Mouse (Mus musculus) midbrain, embryonic 10.5 days (tissue): ENCODE measurements around the gene Maml3. TPM values are rescaled to one million over a fixed set of nuclear protein-coding genes. Genes with fewer than 3 reads are reported as not detected.

Source experiments
- DNase-seq: peaks from one replicate; pipeline ENCODE4 v3.0.0-alpha.2; 2017; ENCODE audit warnings: low spot score
- H3K27ac ChIP-seq: fragments of 300-500 bp; sonication (generic); replicated peaks from 2 replicates; pipeline ENCODE4 v1.5.1; 2016; ENCODE audit warnings: mild to moderate bottlenecking
- H3K27me3 ChIP-seq: fragments of 300-500 bp; sonication (generic); 2 replicates; pipeline ENCODE4 v1.6.1; 2016; ENCODE audit warnings: low read depth, mild to moderate bottlenecking; ENCODE audit not compliant: poor library complexity, severe bottlenecking
- H3K36me3 ChIP-seq: fragments of 300-500 bp; sonication (generic); 2 replicates; pipeline ENCODE4 v1.6.1; 2016; ENCODE audit warnings: mild to moderate bottlenecking, moderate library complexity
- H3K4me1 ChIP-seq: fragments of 300-500 bp; sonication (generic); 2 replicates; pipeline ENCODE4 v1.6.1; 2016
- H3K4me3 ChIP-seq: fragments of 300-500 bp; sonication (generic); 2 replicates; pipeline ENCODE4 v1.5.1; 2016; ENCODE audit warnings: mild to moderate bottlenecking, moderate library complexity
- H3K9me3 ChIP-seq: fragments of 300-500 bp; sonication (generic); replicated peaks from 2 replicates; pipeline ENCODE4 v1.6.1; 2016; ENCODE audit warnings: mild to moderate bottlenecking
- WGBS: fragments of 180-500 bp; shearing (Covaris S2); methylation state at CpG from one replicate; pipeline ENCODE4 v1.1.7; 2016; 5-methylcytosine and 5-hydroxymethylcytosine counted together
- polyA plus RNA-seq: library from polyadenylated mRNA; unstranded; fragments of >200 nt; fragmentation: Nextera tagmentation; extraction: Ambion mirVana; gene quantifications from 2 replicates; pipeline ENCODE4 v1.2.1, GENCODE M21; 2016

Maml3 gene
- polyA plus RNA-seq, 1 experiment from 2014 or later = 5.4 TPM

DNA sequence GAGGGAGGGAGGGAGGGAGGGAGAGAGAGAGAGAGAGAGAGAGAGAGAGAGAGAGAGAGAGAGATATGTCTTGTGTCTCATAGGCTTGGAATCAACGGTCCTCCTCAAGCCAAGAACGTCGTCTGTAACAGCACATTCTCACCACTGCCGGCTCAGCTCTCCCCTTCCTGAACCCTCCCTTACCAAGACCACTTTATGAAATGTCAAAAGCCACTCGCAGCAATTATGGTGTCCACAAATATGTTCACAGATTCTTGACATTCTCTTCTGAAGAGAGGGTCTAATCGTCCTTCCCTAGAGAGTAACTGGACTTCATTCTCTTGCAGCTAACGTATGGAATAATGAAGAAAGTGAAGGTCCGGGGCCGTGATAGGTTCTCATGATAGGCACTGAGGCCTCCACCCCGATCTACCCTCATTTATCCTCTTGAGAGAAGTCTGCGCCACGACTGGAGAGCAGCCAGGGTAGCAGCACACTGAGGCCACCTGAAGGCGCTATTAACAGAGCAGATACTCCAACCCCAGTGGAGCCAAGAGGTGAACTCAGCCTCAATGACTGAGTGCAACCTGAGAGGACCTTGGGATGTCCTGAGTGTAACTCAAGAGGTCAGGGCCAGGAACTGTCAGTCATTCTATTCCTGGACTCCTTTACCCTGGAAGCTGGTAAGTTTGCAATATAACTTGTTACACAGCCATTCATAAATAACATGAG, 264.6 kb downstream of the Maml3 start:
- Histone ChIP-seq H3K27ac (no peak overlapping the region), H3K27me3 (no peaks in the 10 kb centered on the region), H3K4me1 (peaks cover 10% of the 10 kb centered on the region; the same call in 1 of the 2 replicates), H3K4me3 (no peak overlapping the region), H3K36me3 (no peaks in the 10 kb centered on the region), H3K9me3 (no peaks in the 10 kb centered on the region)
- DNase-seq = no peak
- WGBS = 91% methylated on average over 13 of the region's 13 CpGs

DNA sequence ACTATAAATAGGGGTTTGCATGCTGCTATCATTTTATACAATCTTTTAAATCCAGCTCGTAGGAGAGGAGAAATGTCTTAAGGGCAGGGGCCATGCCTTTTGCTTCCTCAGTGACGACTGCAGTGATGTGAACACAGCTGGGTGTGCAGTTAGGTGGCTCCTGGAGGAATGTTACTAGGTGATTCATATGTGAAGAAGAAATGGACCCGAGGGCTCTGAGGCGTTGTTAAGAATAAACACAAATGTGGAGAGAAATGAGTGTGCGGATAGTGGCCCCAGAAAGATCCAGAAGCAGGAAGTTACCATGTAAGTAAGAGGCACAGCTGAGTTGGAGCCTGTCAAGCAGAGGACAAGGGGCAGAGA, 265.5 kb downstream of the Maml3 start:
- 88% methylated on average over 5 of the region's 5 CpGs for WGBS
- H3K36me3 ChIP-seq = 0 out of 2 replicates have a peak, but pooled peaks cover 2% of the 10 kb centered on the region
- no peaks in the 10 kb centered on the region for H3K9me3 ChIP-seq
- no peak overlapping the region for H3K27ac ChIP-seq
- H3K4me1 ChIP-seq = peaks cover 10% of the 10 kb centered on the region; the same call in 1 of the 2 replicates
- DNase-seq = no peak
- no peaks in the 10 kb centered on the region for H3K27me3 ChIP-seq
- H3K4me3 ChIP-seq = no peak overlapping the region

DNA sequence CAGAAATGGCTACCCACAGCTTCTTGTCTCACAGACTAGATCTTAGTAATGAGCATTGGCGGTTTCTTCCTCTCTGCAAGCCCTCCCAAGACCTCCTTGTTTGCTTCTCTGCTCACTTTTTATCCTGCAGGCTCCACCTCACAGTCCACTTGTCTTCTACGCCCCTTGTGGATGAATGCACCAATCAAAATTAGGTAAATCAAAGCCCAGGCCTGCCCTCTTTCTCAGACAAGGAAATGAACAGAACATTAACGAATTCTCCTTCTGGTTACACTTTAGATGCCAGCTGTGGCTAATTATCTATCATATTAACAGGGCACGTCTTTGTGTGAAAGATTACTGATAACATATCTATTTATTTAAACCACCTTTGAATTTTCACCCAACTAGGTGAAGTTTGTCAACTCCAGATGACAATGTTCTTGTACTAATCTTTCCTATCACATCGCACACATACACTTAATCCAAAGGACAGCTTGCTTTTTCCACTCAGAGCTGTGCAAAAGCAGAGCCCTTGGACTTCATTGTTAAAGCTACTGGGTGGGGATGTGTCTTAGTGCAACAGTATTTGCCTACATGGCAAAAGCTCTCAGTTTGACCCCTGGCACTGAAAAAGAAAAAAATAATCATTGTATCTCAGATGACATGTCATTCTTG, 266.1 kb downstream of the Maml3 start:
- H3K36me3 ChIP-seq = 0 out of 2 replicates have a peak, but pooled peaks cover 4% of the 10 kb centered on the region
- H3K27ac ChIP-seq = no peak overlapping the region
- peaks cover 10% of the 10 kb centered on the region; the same call in 1 of the 2 replicates for H3K4me1 ChIP-seq
- H3K9me3 ChIP-seq = no peaks in the 10 kb centered on the region
- no peak overlapping the region for H3K4me3 ChIP-seq
- DNase-seq = no peak
- H3K27me3 ChIP-seq = no peaks in the 10 kb centered on the region
- 86% methylated on average over 5 of the region's 5 CpGs for WGBS

DNA sequence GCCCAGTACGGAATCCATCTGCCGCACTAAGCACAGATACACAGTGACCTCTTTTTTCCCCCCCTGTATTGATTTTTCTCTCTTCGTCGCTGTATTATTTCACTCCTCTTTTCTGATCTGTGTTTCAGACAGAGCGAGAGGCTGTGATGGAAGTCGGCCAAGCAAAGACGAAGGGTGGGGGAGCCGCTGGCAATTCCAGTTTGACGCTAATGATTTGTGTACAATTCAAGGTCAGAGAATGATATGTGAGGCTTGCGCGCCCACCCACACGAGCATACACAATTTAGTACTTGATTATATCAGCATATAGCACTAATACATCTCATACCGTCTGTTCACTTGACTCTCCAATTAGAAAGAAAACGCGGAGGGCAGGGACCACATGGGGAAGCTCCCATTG, 271.9 kb downstream of the Maml3 start:
- no peak for DNase-seq
- Histone ChIP-seq H3K4me1 (no peaks in the 10 kb centered on the region), H3K9me3 (no peaks in the 10 kb centered on the region), H3K4me3 (no peak overlapping the region), H3K36me3 (0 out of 2 replicates have a peak, but pooled peaks cover 4% of the 10 kb centered on the region), H3K27ac (no peak overlapping the region), H3K27me3 (no peaks in the 10 kb centered on the region)
- 91% methylated on average over 15 of the region's 15 CpGs for WGBS

DNA sequence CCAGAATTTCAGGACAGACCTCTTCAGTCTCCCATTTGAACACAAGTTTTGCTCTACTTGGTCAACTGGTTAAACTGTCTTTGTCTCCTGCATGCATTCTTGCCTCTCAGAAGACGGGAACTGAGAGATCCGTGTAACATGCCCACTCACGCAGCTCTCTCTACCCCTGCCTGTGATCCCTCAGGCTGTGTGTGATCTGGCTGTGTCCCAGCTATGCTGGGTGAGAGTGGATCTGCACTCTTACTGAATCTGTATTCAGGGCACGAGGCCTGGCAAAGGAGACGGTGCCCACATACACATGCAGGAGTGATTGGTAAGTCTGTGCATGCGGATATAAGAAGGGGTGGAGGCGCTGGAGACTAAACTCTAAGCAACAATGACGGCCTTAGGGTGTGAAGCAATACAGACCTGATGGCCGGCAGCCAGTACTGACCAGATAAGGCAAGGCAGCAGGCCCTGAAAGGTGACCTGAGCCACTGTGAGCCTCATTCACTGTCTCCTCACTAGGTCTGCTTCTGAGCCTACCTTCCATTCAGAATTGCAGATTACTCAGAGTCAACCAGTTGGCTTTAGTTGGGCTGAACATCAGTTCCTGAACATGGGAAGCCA, 274.0 kb downstream of the Maml3 start:
- H3K9me3 ChIP-seq = no peaks in the 10 kb centered on the region
- WGBS = 90% methylated on average over 9 of the region's 9 CpGs
- no peak overlapping the region for H3K27ac ChIP-seq
- no peak overlapping the region for H3K4me3 ChIP-seq
- peaks cover 15% of the 10 kb centered on the region for H3K36me3 ChIP-seq
- no peak for DNase-seq
- H3K27me3 ChIP-seq = no peaks in the 10 kb centered on the region
- peaks cover 5% of the 10 kb centered on the region; the same call in 1 of the 2 replicates for H3K4me1 ChIP-seq

DNA sequence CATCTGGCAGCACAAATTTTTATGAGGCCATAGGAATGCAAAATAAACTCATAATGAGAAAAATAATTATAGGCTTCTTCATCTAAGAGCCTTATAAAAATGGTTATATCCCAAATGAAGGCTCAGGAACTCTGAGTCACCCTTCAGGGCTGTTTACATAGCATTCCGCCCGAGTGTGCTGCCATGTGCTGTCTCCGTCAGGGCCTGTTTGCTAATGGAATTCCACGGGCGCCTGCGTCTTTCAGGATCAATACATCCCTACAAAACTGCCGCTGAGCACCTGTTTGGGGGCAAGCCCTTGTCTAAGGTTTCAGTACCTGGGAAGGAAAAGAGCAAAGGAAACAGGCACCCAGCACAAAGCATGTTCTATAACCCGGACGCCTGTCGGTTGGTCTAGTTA, 279.3 kb downstream of the Maml3 start:
- H3K27me3 ChIP-seq = no peaks in the 10 kb centered on the region
- H3K4me1 ChIP-seq = peaks cover 9% of the 10 kb centered on the region; the same call in 1 of the 2 replicates
- no peak overlapping the region for H3K27ac ChIP-seq
- H3K36me3 ChIP-seq = peaks cover 10% of the 10 kb centered on the region
- H3K4me3 ChIP-seq = no peak overlapping the region
- 81% methylated on average over 10 of the region's 10 CpGs for WGBS
- H3K9me3 ChIP-seq = no peaks in the 10 kb centered on the region
- no peak for DNase-seq

DNA sequence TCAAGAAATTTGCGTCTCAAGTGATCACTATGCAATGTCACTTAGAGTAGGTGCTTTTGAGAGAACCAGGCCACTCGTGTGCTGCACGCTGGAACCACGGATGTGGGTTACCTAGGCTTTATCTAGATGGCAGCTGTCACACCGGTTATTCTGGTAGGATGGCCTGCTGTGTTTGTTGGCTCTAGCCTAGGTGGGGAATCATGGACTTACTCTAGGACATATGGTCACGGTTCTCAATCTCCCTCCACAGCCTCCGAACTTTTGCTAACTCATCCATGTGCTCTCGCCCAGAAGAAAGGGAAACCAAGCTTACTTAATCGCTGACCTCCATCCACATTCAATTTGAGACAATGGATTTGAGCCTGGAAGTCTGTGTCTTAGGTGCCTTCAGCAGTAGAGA, 280.4 kb downstream of the Maml3 start:
- Histone ChIP-seq H3K27me3 (no peaks in the 10 kb centered on the region), H3K9me3 (no peaks in the 10 kb centered on the region), H3K4me3 (no peak overlapping the region), H3K36me3 (peaks cover 10% of the 10 kb centered on the region), H3K27ac (no peak overlapping the region), H3K4me1 (peaks cover 9% of the 10 kb centered on the region; the same call in 1 of the 2 replicates)
- no peak for DNase-seq
- 90% methylated on average over 9 of the region's 9 CpGs for WGBS

DNA sequence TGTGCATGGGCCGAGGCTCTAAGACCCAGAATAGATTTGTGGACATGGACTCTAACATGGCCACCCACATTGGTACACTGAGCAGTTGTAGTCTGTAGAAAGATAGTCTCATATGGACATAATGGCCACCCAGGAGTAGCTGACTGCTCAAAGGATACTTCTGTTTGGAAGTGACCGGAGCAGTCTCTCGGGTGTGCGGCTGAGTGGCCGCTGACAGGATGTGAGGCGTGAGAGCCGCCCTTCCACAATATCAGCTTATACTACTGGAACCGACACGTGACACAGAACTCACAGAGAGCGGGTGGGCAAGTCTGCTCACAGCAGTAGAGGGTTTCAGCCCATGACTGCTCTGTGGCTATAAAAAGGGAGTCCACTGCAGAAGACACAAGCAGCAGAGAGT, 283.3 kb downstream of the Maml3 start:
- WGBS = 93% methylated on average over 10 of the region's 10 CpGs

DNA sequence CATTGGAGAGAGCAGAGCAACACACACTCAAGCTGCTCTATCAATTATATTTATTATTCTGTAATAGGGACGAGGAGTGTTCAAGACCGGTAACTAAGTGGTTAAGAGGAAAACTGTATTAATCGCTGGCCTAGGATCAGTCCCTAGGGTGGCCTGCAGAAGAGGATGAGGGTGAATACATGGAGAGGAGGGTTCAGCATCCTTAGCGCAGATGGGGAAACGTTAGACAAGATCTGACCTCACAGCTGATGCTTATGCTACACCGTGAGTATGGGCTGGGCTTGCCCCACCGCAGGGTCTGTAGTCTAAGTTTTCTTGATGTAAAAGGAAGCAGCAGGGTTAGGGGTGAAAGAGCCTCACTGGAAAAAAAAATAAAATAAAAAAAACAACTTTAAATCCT, 285.8 kb downstream of the Maml3 start:
- no peaks in the 10 kb centered on the region for H3K9me3 ChIP-seq
- H3K27me3 ChIP-seq = no peaks in the 10 kb centered on the region
- peaks cover 34% of the 10 kb centered on the region for H3K4me1 ChIP-seq
- no peak for DNase-seq
- H3K27ac ChIP-seq = peak overlapping the region; percentile 43; the same call in 1 of the 2 replicates
- no peak overlapping the region for H3K4me3 ChIP-seq
- no peaks in the 10 kb centered on the region for H3K36me3 ChIP-seq
- WGBS = 86% methylated on average over 7 of the region's 7 CpGs

More for the DNA sequence above, 283.3 kb downstream of the Maml3 start:
- Histone ChIP-seq H3K4me3 (no peak overlapping the region), H3K36me3 (peaks cover 1% of the 10 kb centered on the region), H3K27me3 (no peaks in the 10 kb centered on the region), H3K9me3 (no peaks in the 10 kb centered on the region), H3K4me1 (peaks cover 33% of the 10 kb centered on the region), H3K27ac (no peak overlapping the region)
- no peak for DNase-seq

DNA sequence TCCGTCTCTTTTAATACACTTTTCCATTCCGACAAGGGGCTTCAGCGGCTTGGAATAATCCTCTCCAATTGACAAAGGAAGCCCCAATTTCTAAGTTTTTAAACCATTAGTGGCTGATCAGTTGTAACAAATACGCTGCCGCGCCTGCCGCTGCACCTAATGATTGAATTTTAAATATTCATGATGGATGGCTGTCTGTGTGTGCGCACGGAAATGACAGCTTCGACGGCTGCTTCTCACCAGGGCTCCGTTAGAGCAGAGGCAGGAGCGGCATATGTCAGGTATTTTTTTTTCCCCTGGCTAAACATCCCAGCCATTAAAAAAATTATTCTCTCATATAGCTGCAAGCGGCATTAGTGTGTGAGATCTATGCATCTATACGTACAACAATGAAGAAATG, 287.0 kb downstream of the Maml3 start:
- no peaks in the 10 kb centered on the region for H3K27me3 ChIP-seq
- no peak overlapping the region for H3K4me3 ChIP-seq
- peak overlapping the region; percentile 38 for H3K27ac ChIP-seq
- no peaks in the 10 kb centered on the region for H3K9me3 ChIP-seq
- 53% methylated on average over 15 of the region's 15 CpGs for WGBS
- no peak for DNase-seq
- no peaks in the 10 kb centered on the region for H3K36me3 ChIP-seq
- peaks cover 34% of the 10 kb centered on the region for H3K4me1 ChIP-seq

DNA sequence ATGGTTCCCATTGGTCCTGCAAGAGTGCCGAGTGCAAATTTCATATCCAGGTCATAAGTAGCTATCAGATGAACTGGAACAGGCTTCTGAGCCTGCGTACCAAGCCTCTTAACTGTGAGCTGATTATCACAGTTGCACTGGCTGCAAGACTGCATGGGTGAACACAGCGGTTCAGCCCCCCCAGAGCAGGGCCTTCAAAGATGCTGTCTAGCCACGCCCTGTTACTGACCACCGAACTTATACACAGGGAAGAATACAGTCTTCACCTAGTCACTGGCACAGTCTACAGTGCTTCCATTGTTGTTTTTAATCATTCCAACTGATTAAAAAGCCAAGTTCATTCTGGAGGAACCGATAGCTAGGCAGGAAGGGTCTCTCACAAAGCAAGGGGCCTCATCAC, 287.5 kb downstream of the Maml3 start:
- H3K9me3 ChIP-seq = no peaks in the 10 kb centered on the region
- no peaks in the 10 kb centered on the region for H3K36me3 ChIP-seq
- peaks cover 34% of the 10 kb centered on the region for H3K4me1 ChIP-seq
- WGBS = 68% methylated on average over 6 of the region's 6 CpGs
- H3K4me3 ChIP-seq = no peak overlapping the region
- H3K27me3 ChIP-seq = no peaks in the 10 kb centered on the region
- DNase-seq = no peak
- H3K27ac ChIP-seq = peak overlapping the region; percentile 29

DNA sequence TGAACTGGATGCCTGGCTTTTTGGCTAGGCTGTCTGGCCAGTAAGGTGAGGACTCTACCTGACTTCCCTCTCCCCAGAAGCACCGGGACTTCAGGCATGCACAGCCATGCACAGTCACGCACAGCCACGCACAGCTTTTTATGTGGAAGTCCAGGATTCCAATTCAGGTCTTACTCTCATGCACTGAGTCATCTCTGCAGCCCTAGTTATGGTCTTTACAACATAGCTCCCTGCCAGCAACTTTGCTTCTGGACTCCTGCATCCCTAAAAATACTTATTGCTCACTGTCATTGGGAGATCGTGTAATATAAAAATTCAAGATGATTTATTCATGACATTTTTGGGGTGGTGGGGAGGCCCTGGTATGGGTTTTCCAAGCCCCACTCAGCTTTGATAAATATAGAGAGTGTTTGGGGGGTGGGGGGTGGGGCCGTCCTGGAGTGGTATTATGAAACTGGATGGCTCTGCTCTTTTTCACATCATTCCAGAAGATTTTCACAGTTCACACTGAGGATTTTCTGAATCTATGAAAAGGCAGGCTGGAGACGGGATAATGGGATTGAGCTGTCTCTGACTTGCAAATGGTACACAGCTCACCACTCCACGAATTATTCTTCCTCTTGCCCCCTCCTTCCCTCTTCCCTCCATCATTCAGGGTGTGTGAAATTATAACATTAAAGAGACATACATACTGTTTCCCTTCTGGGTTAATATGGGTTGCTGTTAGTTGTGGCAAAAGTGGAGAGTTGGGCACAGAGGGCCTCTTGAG, 288.2 kb downstream of the Maml3 start:
- H3K27ac ChIP-seq = peak overlapping the region; percentile 29
- H3K4me1 ChIP-seq = peaks cover 34% of the 10 kb centered on the region
- DNase-seq = no peak
- no peaks in the 10 kb centered on the region for H3K9me3 ChIP-seq
- 82% methylated on average over 7 of the region's 7 CpGs for WGBS
- H3K36me3 ChIP-seq = no peaks in the 10 kb centered on the region
- no peak overlapping the region for H3K4me3 ChIP-seq
- H3K27me3 ChIP-seq = no peaks in the 10 kb centered on the region
